Mouse (Mus musculus) layer of hippocampus, postnatal 10 days (tissue): ENCODE results near the gene Ostn. TPM values are rescaled to one million over a fixed set of nuclear protein-coding genes. Genes with fewer than 3 reads are reported as not detected.
"Not testable (repeated sequence)": the region's sequence is repeated elsewhere in the genome, so short reads cannot be mapped to it uniquely, and the experiment has no call there.

Experiments
- DNase-seq, 2 experiments: peaks; one replicate each; pipeline ENCODE4 v3.0.0; 2021; ENCODE audit warnings: low spot score in 2 of 2
- long read RNA-seq: library from polyadenylated mRNA; stranded (forward); transcript quantifications from one replicate; pipeline ENCODE4 v2.0.0, GENCODE M21; 2023
- total RNA-seq, 2 experiments: library from RNA; stranded (reverse); gene quantifications; 2 replicates each; pipeline ENCODE4 v1.2.3; 2021

The Ostn gene
- total RNA-seq = under 1 TPM in 1 of 2 experiments, not detected in 1; 0.25 TPM
- long read RNA-seq = 0 reads

DNA sequence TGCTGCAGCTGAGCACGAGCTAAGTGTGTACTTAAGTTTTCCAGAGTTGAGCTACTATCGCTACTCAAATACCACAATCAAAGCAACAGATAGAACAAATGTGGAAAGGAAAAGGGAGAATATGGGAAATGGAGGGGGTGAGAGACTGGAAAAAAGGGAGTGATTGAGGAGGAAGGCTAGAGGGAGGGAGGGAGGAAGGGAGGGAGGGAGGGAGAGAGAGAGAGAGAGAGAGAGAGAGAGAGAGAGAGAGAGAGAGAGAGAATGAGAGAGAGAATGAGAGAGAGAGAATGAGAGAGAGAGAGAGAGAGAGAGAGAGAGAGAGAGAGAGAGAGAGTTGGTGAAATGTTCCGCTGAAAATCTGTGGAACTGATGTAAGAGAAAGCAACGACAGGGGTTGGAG, at the start of gene Ostn:
Gene Ostn, plus strand, starts transcription at position 301 of the 400 bp plus-strand sequence.
- not testable (repeated sequence) for DNase-seq

DNA sequence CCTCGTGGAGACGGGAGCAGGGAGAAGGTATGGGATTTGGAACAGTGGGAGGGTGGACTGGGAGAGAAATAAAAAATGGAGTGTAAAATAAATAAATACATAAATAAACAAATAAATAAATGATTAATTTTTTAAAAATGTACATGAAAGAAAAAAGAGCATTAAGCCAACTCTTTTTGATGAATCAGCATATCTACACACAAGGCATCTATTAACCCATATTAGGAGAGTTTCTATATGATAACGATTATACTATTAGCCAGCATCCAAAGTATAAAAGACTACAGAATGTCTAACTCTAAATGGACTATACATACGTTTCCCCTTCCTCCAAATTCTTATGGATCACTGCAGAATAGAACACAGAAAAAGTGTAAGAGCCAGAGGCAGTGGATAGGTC, 38.5 kb upstream of the Ostn start:
- no peak for DNase-seq

DNA sequence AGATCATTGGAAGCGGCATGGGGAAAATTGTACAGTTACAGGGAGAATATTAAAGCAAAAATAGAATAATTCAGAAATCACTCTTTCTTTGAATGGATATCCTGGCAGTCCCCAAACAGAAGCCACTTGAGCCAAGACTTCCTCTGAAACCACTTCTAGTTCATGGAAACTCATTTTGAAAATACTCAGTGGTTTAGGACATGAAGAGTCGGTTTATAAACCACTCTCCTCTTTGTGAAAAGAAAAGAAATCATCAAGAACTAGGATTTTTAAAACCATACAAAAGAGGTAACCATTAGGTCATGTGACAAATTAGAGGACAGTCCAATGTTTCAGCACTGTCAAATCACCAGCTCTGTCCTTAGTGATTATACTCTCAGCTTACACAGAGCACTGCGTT, 19.9 kb upstream of the Ostn start:
- no peak for DNase-seq

DNA sequence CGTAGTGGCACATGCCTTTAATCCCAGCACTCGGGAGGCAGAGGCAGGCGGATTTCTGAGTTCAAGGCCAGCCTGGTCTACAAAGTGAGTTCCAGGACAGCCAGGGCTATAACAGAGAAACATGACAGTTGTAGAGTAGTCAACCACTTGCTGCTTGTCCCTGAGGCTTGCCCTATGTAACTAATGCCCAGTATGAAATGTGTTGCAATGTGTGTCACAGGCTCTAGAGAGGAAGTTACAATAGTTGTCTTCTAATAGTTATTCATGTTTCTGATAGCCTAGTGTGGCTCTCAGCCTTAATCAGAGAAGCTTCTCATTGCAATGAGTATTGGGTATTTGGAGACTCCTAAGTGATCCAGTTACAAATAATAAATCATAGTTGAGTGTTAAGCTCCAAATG, 10.8 kb upstream of the Ostn start:
- DNase-seq = no peak

DNA sequence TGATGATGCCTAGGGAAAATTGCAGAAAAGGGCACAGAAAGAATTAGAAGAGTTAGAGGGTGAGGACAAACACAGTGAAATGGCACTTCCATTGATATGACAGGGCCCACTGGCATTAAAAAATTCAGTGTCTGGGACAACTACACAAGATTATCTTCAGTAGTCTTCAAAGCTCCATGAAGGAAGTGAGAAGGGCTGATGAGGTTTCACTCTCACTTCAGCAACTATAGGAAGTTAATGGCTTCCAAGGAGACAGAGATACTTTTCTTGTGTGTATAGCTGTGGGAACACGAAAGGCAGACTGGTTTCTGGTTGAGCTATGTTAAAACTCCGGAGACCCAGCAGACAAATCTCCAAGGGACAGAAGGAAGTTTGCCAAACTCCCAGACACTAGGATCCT, 10.4 kb upstream of the Ostn start:
- DNase-seq = no peak

DNA sequence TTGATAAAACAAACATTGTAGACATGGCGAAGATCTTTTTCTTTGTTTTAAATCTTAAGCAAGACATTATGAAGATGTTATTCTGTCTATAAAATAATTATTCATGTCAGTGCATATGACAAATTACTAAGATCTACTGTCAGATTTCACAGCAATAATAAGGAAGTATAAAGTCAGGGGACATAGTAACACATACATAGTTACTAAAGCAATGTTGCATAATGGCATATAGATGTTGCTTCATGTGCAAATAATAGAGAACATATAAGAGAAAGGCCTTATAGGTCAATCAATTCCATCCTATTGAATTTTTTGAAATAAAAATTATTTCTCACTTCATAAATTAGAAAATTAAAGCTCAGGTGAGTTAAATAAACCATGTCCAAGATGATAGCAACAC, 11.8 kb downstream of the Ostn start:
- no peak for DNase-seq

DNA sequence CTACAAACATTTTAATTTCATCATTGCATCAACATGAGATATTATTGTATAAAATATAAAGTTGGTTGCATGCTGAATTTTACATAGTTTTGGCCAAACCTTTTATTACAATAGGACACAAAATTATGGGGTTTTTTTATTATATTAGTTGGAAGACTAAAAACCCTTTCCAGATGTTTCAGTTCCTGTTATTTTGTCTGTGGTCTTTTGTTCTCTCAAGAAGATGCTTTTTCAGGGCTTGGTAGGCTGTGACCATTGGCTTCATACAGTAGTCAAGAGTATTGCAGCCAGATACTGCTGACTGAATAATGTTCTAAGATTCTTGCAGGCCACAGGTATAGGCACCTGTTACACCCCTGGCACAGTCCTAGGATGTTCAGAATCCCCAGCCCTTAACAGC, 14.8 kb downstream of the Ostn start:
- DNase-seq = no peak

DNA sequence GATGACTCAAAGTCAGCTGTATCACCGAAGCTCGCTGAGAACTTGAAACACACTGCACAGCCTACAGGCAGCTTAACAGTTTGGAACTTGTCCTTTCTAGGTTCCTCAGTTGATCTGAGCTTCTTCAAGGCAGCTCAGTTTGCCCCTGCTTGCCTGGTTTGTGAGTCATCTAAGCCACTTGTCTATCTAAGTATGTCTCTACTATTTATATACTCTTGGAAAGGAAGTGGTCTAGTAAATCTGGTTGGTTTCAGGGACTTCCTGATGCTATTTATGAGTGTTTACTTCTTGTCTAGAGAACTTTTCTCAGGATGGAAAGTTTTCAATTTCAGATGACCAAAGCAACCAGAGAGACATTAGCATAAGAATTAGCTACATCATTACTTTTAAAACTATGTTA, 19.2 kb downstream of the Ostn start:
- no peak for DNase-seq

DNA sequence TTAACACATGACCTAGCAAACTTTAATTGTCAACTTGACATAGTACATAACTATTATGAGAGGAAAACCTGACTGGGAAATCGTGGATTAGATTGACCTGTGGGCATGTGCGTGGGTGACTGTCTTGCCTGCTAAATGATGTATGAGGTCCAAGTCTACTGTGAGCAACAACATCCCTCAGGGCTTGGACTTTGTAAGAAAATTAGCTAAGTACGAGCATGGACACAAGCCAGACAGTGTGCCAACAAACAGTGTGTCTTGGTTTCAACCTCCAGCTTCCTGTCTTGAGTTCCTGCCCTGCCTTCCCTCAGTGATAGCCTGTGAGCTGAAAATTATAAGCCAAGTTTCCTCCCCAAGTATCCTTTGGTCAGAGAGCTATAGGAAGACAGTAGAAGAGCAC, 40.2 kb downstream of the Ostn start:
- no peak for DNase-seq

DNA sequence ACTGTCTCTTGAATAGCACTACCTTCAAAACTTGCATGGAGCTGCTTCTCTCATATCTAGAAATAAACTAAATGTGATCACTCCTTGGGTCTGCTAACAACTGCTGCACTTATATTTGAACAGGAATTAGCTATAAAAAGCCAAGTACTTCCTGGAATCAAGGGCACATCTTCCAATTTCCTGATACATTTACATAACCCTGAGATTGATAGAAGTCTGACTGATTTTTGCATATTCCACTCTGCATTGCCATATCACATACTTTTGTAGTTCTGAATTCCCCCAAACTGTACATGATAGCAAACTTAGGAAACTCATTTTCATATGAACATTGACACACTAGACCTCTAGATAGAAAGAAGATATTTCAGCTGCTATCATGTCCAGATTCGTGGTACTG, 41.1 kb downstream of the Ostn start:
- DNase-seq = no peak

DNA sequence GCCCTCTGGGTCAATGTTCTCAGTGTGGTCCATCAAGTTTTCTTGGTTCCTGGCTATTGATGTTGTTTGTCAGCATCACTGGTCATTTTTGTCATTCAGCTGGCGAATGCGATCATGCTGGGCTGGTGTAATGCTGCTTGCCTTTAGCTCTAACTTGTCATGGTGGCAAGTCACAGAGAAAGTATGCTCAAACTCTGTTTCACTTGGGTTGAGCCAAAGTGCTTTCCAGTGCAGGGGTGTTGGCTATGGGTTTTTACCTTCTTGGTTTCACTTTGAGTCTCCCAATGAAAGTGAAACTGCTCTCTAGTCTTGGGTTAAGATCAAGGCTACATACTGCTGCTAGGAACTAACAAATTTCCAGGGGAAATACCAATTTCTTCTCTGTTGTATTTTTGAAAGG, 41.9 kb downstream of the Ostn start:
- no peak for DNase-seq

DNA sequence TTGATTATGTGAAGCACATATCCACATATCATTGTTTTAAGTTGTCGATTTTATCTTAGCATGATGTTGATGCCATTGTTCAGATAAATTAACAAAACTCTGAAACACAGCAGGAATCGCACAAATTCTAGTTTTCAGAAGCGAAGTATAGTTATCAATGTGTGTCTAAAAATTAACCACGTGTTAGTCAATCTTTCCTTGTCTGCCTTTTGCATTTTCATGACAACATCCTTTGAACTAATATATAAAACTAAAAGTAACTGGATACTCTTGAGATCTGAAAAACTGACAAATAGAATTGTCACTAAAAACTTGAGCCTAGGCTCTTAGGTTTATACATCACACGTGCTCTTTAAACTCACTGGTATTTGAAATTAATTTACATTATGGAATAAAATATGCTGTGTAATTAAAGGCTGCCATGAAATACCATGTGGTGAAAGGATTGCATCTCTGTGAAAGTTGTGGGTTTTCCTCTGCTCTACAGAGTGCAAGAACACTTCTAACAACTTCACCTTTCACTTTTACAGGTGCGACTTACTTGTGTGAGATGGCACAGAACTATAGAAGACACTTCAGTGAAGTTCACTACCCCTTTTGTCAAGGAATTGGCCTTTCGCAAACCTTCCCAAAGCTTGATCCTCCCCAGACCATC, 42.7 kb downstream of the Ostn start:
- DNase-seq = no peak

DNA sequence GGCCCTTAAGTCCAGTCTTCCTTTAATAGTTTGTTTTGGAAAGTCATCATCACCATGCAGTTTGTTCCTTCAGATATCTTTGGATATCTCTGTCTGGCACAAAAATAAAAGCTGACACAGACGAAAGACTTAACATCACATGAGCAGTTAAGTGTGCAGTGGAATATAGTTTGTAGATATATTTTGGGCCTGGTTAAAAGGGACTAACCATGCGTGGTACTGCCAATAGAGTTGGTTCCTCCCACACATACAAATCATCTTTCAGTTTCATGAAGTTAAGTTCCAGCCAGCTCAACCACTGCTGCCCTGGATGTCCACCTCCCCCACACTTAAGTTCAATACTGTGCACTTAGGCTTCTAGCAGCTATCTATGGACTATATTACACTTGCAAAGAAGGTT, 47.2 kb downstream of the Ostn start:
- no peak for DNase-seq

DNA sequence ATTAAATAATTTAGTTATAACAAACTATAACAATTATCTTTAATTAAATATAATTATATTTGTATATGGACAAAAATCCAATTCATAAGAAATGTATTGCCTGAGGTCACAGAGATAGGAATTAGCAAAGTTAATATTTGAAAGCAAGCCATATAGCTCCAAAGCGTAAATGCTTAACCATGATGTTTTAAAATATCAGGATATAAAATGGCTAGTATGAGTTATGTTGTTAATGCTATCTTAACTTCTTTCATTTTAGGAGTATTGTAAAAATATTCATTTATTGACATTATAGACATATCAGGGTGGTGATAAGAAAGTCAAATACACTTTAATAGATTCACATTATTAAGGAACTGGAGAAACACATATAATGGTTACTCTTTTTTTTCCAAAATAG, 52.8 kb downstream of the Ostn start:
- DNase-seq = no peak

DNA sequence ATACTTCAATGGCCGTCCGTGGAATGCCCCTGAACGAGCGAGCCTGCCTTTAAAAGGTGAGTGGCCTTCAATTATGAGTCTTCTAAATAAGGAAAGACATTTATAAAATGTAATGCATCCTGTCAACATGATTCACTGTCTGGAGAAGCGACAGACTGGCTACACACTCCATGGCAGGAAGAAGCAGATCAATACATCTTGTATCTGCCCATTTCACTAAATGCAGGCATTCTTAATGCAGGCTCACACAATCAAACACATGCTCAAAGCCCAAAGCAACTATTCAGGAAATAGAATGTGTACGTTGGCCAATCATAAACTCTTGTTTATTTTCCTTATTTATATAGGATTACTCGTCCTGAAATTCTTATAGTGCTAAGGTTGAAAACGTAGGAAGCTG, 62.9 kb downstream of the Ostn start, which contains the start of gene Uts2b:
Gene Uts2b, minus strand, starts transcription at position 49 of the 400 bp plus-strand sequence.
- no peak for DNase-seq

DNA sequence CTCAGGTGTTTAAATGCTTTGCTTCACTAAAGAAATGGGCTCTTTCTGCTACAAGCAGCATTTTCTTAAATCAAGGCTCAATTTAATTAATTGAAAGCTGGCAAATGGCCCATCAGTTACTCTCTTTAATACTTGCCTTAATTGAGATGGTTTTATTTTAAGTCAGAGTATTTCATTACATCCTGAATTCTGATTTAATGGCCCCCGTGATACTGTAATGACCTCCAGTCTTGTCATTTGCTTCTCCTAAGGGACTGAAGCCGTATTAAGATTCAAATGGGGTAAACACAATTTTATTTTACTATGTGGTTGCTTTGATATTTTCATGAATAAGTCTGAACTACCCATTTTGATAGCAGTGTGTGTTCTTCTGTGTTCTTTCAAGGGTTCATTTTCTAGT, 63.4 kb downstream of the Ostn start:
- no peak for DNase-seq

DNA sequence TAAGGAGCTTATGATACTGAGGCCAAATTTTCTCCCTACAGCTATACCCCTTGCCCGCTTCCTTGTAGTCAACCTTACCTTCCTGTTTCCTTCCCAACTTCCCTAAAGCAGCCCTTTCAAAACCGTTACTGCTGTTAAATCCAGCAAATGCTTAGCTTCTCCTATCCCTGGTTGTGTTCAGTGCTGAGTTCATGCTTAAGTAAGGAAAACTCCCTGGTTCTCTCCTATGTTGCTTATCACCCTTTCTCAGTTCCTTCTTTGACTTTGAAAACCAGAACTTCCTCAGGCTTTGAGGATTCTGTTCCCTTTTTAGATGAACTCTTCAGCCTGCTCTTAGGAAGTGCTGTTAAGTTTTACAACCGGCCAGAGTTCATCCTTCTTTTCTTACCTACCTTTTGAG, 66.8 kb downstream of the Ostn start:
- DNase-seq = no peak

DNA sequence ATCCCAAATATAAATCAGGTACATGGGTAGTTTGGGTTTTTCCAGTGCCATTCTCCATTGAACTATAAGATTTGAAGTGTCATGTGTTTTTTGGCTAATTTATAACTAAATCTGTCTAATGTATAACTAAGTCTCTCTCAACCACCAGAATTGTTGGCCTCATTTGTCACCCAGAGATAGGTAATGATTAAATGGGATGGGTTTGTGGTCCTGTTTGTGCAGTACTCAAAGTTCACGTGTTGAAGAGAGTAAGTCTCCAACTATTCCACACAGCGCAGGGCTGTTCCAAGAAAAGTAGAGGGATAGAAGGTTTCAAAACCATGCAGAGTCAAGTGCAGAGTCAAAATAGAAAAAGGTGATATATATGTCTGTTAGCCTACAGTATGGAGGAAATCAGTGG, 68.0 kb downstream of the Ostn start:
- no peak for DNase-seq

DNA sequence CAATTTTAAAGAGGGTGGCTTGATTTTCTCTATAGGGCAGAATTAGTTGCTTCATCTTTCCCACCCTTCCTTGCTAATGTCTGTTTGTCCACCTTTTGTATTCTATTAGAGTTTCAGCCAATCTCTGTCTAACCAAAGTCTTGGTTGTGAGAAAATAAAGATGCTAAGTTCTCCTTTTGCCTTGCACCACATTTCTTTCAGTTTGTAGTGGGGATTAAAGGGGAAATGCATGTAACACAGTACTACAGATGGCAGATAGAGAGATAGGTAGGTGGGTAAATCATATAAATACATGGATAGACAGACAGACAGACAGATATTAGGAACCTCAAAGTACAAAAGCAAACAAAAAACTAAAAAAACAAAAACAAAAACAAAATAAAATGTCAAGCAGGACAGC, 69.3 kb downstream of the Ostn start:
- no peak for DNase-seq

DNA sequence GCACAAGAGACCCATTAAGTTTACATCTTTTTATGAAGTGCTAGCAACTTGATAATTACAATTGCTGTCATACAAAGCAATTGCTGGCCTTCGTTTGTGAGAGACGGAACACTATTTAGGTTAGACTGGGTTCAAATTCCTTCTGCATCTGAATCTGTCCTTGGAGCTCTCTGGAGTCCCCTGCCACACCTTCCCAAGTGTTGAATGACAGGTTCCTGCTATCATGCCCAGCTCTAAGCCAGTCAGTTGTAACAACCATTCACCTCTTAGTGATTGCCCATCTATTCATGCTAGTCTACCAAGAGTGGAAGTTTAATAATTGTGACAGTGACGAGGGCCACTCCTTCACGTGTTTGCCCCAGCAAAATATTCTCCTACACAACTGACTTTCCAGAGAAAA, 74.9 kb downstream of the Ostn start:
- DNase-seq = no peak

DNA sequence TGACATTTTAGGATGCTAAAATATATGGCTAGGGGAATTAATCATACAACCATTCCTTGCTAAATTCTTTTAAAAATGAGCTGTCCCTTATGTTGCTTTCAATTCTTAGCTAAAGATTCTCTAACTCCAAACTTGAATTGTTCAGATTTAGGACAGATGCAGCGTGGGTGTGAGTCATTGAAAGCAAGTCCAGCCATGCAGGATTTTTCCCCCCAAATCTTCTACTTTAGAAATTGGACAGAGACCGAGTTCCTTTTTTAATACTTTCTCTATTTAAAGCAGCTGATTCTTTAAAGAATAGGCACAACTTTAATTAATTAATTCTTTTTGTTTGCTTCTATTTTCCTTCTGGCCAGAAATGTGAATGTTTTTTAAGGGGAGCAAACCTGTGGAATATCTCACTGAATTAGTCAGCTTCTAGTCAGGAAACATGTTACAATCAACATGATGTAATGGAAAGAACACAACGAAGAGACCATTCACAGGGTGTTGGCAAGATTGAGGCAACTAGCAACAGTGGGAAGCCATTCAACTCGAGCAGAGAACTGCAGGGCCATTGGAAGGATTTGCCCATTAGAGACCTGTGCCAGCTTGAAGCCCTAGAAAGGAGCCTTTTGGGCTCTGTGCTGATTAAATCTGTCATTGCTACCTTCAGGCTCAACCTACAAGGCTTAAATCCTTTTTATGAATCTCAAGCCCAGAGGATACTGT, 77.8 kb downstream of the Ostn start:
- peak; percentile 25 to 37 for DNase-seq

DNA sequence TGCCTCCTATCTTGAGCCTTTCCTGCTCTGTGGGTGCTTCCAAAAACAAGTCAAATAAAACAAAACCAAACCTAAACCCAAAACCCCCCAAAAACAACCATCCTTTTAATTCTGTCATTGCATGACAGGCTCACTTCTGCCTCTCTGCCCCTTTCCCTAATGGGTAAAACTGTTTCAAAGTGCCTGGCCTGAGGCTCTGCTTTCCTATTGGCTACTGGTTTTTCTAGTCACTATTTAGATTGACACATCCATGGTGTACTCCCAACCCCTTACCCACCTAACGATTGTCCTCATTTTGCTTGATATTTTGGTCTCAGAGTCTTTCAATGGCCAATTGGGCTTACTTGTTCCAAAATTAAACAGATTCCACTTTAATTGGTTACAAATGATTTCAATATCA, 78.4 kb downstream of the Ostn start:
- DNase-seq = no peak

DNA sequence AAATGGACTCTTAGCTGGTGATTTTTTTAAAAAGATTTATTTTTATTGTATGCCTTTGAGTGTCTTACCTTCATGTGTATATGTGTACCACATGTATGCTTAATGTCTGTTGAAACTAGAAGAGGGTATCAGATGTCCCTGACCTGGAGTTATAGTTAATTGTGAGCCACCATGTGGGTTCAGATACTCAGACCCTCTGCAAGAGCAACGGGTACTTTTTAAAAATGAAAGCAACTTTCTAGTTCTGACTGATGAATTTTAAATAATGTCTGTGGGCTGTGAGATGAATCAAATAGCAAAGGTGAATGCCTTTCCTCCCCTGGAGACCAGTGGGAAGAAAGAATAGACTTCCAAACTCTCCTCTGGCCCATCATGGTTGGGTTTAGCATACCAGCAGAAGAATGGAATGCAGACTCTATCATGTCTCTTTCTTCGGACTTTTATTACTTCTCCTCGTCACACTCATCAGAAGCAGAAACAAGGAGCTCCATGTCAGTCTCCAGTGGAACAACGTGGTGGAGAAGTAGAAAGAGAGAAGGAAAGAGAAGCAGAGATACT, 79.6 kb downstream of the Ostn start:
- DNase-seq = no peak
